Mouse (Mus musculus): ENCODE results near the gene Pmvk.
A peak's percentile ranks its signal among the peaks of the same experiment; 100 is the strongest.

The Pmvk gene

GRCm38 (mm10) chr3:89473838-89474237 is 19.5 kb downstream of the Pmvk start:
- no peak for DNase-seq (ENCODE audit: extremely low read depth, insufficient read length, low spot score)

GRCm38 (mm10) chr3:89479055-89479454 is 24.7 kb downstream of the Pmvk start:
- no peak for DNase-seq (ENCODE audit: extremely low read depth, insufficient read length, low spot score)

GRCm38 (mm10) chr3:89481488-89481887 is 27.1 kb downstream of the Pmvk start:
- peak; percentile 25 for DNase-seq (ENCODE audit: extremely low read depth, insufficient read length, low spot score)

- no peak for DNase-seq (ENCODE audit: extremely low read depth, insufficient read length, low spot score)
These were observed 27.9 kb downstream of the Pmvk start for GRCm38 (mm10) chr3:89482249-89482648.

GRCm38 (mm10) chr3:89484766-89485524 is 30.6 kb downstream of the Pmvk start:
- DNase-seq (ENCODE audit: extremely low read depth, insufficient read length, low spot score), result peak; percentile 78

- no peak for DNase-seq (ENCODE audit: extremely low read depth, insufficient read length, low spot score)
These were observed 31.8 kb downstream of the Pmvk start for GRCm38 (mm10) chr3:89486111-89486510.

- DNase-seq (ENCODE audit: extremely low read depth, insufficient read length, low spot score), result no peak
These were observed 32.8 kb downstream of the Pmvk start for GRCm38 (mm10) chr3:89486916-89487702.

GRCm38 (mm10) chr3:89490790-89491189 is 36.4 kb downstream of the Pmvk start:
- DNase-seq (ENCODE audit: extremely low read depth, insufficient read length, low spot score), result no peak

GRCm38 (mm10) chr3:89491559-89491958 is 37.2 kb downstream of the Pmvk start:
- no peak for DNase-seq (ENCODE audit: extremely low read depth, insufficient read length, low spot score)

- no peak for DNase-seq (ENCODE audit: extremely low read depth, insufficient read length, low spot score)
These were observed 38.4 kb downstream of the Pmvk start for GRCm38 (mm10) chr3:89492701-89493151.

GRCm38 (mm10) chr3:89494630-89495029 is 40.3 kb downstream of the Pmvk start:
- DNase-seq (ENCODE audit: extremely low read depth, insufficient read length, low spot score), result no peak

- no peak for DNase-seq (ENCODE audit: extremely low read depth, insufficient read length, low spot score)
These were observed 42.0 kb downstream of the Pmvk start for GRCm38 (mm10) chr3:89496366-89496765.

- peak; percentile 30 for DNase-seq (ENCODE audit: extremely low read depth, insufficient read length, low spot score)
These were observed 45.4 kb downstream of the Pmvk start for GRCm38 (mm10) chr3:89499696-89500095.

GRCm38 (mm10) chr3:89501486-89501885 is 47.1 kb downstream of the Pmvk start:
- no peak for DNase-seq (ENCODE audit: extremely low read depth, insufficient read length, low spot score)

GRCm38 (mm10) chr3:89502551-89502950 is 48.2 kb downstream of the Pmvk start:
- DNase-seq (ENCODE audit: extremely low read depth, insufficient read length, low spot score), result no peak

GRCm38 (mm10) chr3:89508041-89508440 is 53.7 kb downstream of the Pmvk start:
- no peak for DNase-seq (ENCODE audit: extremely low read depth, insufficient read length, low spot score)

GRCm38 (mm10) chr3:89510979-89511378 is 56.6 kb downstream of the Pmvk start:
- DNase-seq (ENCODE audit: extremely low read depth, insufficient read length, low spot score), result no peak

- DNase-seq (ENCODE audit: extremely low read depth, insufficient read length, low spot score), result no peak
These were observed 57.1 kb downstream of the Pmvk start for GRCm38 (mm10) chr3:89511400-89511799.

GRCm38 (mm10) chr3:89512225-89512624 is 57.9 kb downstream of the Pmvk start:
- DNase-seq (ENCODE audit: extremely low read depth, insufficient read length, low spot score), result no peak

- no peak for DNase-seq (ENCODE audit: extremely low read depth, insufficient read length, low spot score)
These were observed 61.1 kb downstream of the Pmvk start for GRCm38 (mm10) chr3:89515444-89515843.

GRCm38 (mm10) chr3:89516321-89516720 is 62.0 kb downstream of the Pmvk start:
- DNase-seq (ENCODE audit: extremely low read depth, insufficient read length, low spot score), result no peak

Measured in 3134 (cell line).